Mouse (Mus musculus) neutrophil, adult 5-6 weeks (primary cell): ENCODE measurements around the gene Fli1. TPM values are rescaled to one million over a fixed set of nuclear protein-coding genes. Genes with fewer than 3 reads are reported as not detected.
A peak's percentile ranks its signal among the peaks of the same experiment; 100 is the strongest.

ENCODE experiments used
- ATAC-seq: fragments of 151-379, 151-347 bp; 2 replicates; pipeline ENCODE4 v1.8.0; 2017; ENCODE audit warnings: mild to moderate bottlenecking, moderate TSS enrichment; ENCODE audit not compliant: insufficient number of reproducible peaks, poor library complexity, low FRiP score, severe bottlenecking; ENCODE audit errors: extremely low read depth
- total RNA-seq: library from RNA; stranded (forward); fragments of 200-1000 nt; gene quantifications from 2 replicates; pipeline ENCODE4 v1.2.3, GENCODE M21; 2017

Fli1 gene
- total RNA-seq, 1 experiment from 2014 or later, result 223 TPM

DNA sequence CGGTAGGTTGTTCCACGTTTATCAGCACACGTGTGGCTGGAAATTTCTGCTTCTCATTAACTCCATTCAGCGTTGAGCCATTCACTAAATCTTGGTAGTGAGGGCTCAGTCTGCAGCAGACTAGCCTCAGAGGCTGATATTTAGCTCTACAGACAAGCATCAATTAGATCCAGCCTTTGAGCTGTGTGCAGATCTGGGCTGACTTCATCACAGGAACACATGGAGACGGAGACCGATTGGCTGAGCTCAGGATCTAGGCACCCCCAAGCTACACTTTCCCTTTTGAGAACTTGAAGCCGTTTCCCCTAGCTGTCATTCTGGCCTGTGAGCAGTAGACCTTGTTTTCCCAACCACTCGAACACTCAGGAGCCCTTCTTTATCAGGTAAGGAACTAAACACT lies 34.5 kb downstream of the Fli1 start:
- no peak for ATAC-seq

DNA sequence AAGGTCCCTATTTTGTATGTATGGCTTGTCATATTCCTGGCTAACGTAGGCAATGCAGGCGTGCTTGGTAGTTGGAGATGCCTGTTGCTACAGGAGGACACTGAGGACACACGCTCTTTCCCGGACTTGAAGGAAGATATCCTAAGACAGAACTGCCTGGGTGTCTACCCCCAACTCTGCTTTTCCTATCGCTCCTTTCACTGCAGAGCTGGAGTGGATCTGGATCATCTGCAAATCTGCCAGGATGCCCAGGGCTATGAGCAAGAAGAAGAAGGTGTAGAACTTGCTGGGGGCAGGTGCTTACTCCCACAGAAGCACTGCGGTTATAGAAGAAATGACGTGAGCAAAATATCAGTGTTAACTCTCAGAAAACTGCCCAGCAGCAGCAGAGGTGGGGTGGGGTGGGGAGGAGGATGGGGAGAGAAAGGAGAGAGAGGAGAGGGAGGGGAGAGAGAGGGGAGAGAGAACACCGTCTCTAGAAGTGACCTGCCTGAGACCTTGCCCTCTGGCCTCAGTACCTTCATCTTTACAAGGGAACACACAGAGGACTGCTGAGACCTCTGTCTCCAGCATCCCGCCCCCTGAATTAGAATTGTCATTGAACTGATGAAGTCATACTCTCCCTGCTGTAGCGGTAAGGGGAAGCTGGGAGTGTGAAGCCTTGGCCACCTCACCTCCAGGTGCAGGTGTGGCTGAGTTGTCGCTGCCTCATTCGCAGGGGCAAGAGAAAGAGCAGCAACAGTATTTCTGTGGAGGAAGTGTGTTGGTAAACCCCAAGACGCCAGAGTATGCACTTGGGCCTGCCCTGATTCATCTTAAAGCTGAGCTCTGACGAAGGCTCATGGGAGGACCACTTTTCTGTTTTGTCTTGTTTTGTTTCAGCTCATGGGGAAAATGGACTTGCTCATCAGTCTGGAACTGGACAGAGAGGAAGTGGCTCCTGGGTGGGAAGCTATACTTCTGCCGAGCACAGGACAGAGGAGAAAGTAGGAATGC lies 35.5 kb downstream of the Fli1 start:
- ATAC-seq, result peak; percentile 62

DNA sequence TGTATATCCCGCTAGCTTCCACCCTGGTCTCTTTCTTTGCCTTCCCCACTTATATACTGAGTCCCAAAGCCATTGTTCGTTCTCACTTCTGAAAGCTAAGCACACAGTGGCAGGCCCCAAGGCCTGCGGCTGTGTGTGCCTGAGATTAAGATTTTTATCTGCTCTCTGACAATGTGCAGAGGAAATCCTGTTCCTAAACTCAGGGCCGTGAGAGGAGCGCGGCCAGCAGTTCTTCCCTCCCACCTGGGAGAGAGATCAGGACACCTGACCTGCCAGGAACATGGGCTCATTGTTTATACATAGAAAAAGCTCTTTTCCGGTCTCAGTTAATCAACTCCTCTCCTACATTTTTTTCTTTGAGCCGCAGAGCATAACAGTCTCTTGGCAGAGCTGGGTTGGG lies 36.5 kb downstream of the Fli1 start:
- no peak for ATAC-seq

DNA sequence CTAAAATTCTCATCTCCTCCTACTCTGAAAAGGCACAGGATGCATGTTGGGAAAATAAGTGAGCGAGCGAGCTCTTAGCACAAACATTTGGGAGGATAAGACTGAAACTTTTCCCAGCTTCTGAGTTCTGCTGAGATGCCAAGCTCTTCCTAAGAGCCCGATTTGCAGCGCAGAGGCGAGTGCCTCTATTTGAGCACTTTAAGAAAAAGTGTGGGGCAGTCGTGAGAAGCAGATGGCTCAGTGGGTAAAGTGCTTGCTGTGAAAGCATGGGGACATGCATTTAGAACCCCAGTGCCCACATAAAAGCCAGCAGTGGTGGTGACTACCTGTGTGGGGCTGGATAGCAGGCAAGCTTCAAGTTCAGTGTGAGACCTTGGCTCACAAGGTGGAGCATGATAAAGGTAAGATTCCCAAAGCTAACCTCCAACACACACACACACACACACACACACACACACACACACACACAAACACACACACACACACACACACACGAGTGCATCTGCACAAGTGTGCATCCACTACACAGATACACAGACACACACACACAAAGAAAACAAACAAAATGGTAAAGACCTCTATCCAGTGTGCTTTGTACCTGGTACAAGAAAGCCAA lies 37.1 kb downstream of the Fli1 start:
- no peak for ATAC-seq

DNA sequence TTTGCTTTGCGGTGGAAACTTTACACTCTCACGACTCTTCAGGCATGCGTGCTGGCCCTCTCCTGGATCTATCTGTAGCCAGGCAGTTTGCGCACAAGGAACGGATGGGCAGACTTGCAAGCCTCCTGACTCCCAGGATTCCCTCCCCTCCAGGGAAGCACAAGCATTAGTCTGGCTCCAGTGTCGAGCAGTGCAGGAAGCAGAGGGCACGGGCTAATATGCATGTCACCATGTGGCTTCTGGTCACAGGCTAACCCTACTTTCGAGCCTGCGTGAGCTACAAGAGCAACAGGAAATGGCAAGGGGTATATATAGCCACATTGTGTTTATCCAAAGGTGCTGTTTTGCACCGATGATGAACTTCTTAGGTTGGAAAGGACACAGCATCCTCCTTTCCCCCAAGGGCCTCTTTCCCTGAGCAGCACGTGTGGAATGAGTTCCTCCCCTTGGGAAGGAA lies 38.6 kb downstream of the Fli1 start:
- no peak for ATAC-seq

DNA sequence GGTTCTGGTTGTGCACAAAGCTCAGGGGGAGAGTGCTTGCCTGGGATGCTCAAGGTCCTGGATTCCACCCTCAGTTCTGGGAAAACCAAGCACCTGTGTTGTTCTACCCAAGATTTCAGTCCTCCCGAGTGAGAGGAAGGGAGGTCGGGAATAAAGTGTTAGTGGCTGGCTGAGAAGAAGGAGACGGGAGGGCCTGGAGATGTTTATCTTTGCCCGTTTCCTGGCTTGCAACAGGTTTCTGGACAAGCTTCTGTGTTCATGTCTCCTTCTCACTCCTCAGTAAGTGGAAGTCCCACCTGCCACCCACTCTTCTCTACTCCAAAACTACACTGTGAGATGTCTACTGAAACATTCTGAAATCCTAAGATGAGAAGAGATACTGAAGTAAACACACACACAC lies 39.2 kb downstream of the Fli1 start:
- no peak for ATAC-seq

DNA sequence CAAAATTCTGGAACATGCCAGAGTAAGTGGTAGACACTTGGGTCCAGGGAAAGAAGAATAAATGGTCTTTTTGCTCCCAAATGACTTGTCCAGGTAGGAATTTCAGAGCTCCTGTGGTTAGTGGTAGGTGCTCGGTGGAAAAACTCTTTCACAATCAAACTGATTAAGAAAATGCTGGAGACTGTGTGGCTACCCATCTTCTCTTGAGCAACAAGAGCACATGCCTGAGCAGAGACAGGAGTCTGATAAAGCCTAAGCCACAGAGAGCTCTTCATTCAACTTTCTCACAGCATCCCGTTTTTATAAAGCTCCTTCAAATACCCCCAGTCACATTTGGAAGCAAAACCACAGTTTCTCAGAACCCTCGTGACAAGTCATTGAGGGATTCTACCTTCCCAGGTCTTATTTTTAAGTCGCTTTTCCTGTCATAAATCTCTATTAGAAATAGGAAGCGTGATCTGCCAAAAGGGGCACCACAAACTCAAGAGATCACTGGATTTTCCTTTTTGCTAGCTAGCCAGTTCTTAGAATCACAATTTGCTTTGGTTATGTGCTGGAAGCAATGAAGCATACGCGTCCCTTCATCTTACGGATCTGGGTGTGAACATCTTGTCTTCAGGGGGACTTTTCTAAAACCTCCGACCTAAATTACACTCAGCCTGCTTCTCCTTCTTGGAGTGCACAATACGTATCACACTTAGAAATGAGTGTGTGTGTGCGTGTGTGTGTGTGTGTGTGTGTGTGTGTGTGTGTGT lies 40.2 kb downstream of the Fli1 start:
- no peak for ATAC-seq

DNA sequence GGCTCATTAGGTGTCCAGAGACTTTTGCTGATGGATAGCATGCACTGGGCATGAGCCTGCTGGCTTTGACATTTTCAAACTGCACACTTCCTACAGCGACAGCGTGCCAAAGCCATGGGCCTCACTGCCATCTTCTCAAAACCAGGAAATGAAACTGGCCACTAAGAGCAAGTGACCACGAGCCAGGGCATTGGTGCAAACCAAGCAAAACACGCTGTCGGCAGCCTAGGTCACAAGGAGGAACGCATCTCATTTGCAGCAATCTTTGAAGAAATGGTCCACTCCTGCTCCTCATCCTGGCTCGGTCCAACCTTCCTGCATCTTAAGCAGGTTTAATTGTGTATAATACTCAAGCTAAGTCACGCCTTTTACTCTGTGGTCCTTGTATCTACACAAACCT lies 41.8 kb downstream of the Fli1 start:
- ATAC-seq, result peak; percentile 53

DNA sequence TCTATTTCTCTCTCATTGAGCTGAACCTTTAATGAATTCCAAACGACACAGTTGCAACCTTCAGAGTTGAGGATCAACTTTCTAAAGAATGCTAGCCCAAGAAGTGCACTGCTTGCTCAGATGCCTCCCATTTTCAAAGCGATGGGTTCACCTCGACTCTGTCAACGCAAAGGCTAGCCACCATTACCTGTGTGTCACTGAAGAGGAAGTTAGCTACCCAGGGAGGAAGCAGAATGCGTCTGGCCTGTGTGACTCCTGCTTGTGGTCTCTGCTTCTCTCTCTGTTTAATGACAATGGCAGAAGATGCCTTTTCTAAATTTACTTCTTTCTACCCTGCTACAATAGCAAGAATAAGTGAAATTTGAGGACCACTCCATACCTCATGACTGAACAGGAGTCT lies 42.6 kb downstream of the Fli1 start:
- ATAC-seq, result peak; percentile 69

DNA sequence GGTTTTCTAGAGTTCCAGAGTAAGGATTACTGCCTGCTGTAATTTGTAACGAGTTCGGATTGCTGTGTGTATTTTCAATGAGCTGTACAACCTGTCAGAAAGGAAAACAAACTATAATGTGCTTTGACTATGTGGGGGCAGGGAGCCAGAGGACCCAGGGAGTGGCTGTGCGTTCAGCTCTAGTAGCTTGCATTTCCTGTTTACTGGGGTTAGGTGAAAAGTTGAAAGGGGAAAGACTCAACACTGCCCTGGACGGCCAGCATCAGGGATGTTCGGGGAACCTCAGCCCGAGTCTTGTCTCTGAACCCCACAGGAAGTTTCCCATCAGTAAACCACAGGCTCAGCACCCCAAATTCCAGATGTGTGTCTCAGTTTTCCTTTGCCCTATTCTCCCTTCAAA lies 43.2 kb downstream of the Fli1 start:
- ATAC-seq, result peak; percentile 64

DNA sequence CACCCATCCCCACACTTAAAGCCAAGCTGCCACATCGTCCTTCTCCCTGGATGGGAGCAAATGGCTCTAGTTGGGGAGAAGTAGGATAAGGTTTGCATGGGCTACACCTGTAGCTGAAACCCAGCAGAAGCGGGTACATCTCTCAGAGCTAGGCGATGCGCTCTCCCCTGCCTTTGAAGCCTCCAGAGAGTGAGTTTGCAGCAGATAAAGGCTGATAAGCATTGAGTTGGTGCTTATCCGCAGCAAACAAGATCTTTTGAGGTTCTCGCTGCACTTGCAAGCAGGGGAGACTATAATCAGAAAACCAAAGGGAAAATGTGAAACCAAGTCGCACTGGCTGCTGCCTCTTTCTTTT lies 47.0 kb downstream of the Fli1 start:
- no peak for ATAC-seq

DNA sequence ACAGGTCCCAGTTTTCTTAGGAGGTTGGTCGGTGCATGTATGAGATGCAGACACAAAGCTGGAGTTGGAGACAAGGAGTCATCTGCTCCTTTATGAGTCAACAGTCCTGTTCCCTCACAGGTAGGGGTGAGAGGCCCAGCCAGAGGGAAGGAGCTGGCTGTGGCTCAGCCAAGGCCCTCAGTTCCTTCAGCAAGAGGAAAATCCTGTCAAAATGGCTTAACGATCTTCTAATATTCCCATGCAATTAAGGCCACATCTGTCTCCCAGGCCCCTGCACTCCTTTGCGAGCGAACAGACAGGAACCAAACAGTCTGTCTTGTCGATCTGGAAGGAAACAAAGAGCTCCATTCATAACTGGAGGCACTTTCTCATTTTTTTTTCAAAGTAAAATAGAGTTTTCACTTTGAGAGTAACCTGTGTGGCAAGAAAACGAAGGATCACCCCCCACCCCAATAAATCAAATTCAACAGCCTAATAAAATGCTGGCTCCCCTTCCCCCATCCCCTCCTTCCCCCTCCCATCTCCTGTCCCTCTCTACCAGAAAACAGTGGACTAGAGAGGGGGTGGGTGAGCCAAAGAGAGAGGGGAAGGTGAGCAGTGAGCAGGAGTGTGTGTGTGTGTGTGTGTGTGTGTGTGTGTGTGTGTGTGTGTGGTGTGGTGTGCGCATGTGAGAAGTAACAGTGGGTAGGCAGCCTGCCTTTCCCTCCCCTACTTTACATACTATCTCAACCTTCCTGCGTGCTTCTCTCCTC lies 47.6 kb downstream of the Fli1 start:
- 0 out of 2 replicates have a peak, but pooled peaks have one; percentile 18 for ATAC-seq

DNA sequence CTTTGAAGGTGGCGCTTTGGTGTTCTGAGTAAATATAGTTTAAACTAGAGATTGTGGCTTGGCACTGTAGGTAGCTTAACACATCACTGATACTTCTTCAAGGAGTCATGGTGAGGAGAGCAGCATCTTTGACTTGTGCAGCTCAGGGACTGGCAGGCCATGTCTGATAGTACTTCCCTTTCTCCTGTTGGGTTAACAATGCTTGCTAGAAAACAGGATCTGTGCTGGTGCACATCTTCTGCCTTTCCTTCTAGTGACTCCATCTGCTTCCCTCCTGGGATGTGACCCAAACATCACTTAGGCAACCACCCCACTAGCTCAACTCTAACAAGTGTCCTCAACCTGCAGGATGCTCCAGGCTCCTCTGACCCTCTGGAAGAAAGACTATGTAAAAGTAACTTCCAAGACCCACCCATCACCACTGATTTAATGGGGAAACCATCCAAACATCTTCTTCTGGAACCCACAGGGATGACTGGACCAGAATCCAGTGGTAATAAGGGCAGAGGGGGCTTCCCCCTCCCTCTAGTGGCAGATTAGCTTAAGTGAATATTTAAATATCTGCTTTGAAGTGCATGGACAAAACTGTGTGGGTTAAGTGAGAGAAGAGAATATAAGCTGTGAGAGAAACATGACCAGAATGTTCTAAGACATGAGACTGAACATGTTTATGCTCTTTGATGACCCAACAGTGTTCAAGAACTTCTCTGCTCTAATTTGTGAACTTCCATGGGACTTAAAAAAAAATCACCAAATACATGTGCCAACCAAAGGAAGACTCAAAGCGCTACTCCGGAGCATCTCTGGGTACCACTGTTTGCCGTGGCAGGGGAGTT lies 48.9 kb downstream of the Fli1 start:
- peak; percentile 22; the same call in 1 of the 2 replicates for ATAC-seq

DNA sequence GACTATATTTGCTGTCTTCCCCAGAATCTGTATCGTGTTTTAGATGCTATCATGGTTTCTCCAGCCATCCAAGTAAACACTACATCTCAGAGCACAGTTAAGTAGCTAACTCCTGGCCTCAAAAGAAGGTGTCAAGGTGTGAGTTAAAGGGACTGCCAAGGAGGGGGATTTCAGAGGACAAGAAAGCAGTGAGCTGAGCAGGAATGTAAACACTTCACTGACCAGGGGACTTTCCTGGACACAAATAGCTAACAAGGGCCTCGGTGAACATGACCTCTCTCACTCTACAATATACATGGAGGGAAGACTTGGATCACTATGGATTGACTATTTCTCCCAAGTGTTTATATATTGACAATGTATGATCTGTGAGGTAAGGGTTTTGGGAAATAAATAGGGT lies 49.9 kb downstream of the Fli1 start:
- no peak for ATAC-seq

DNA sequence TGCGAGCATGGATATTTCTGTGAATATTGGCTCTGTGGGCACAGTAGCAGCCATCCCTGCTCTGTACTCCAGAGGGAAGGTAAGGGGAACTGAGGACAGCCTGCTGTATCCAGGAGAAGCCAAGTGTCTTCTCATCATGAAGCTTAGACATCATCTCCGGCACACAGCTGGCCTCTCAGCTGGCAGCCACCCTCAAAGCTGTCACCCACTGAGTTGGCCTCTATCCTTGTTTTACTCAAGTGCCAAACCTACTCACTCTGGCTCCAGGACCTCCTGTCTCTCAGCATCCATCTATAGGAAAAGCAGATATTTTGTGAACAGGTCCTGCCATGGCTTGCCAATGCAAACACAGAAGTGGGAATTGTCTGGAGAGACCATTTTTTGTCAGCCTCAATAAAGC lies 51.2 kb downstream of the Fli1 start:
- no peak for ATAC-seq

DNA sequence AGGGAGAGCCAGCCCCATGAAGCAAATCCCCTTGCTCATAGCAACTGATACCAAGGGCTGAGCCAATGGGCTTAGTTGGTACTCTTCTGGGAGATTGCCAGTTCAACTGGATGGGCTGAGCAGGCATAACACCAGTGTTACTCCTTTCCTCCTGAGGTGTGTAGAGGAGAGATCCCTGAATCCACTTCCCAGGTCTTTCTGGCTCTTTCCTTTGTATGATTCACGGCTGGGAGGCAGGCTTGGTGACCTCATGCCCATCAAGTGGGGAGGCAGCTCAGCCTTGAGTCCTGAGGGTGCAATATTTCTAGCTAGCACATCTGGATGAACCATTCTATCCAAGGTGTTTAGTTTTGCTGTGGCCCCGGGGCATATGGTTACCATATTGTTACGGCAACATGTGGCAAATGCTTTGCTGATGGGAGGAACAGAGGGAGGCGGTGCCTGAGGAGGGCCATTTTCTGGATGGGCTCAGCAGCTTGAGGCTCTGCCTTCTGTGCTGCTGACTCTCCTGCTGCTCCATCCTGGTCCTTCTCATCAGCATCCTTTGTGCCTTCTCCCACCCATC lies 52.8 kb downstream of the Fli1 start:
- ATAC-seq, result no peak

DNA sequence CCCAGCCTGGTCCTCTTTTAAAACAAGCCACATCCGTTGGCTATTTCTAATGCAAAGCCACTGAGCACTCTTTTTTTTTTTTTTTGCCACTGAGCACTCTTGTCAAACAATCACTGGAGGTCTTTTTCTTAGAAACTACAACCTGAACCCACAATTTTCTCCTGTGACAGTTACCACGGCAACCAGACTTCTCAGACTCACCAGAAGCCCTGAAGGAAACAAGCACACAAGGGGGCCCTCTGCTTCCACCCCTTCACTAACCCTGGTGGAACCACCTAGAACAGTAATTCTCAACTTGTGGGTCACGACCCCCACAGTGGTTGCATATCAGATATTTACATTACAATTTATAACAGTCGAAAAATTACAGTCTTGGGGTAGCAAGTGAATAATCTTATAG lies 53.3 kb downstream of the Fli1 start:
- ATAC-seq, result no peak

DNA sequence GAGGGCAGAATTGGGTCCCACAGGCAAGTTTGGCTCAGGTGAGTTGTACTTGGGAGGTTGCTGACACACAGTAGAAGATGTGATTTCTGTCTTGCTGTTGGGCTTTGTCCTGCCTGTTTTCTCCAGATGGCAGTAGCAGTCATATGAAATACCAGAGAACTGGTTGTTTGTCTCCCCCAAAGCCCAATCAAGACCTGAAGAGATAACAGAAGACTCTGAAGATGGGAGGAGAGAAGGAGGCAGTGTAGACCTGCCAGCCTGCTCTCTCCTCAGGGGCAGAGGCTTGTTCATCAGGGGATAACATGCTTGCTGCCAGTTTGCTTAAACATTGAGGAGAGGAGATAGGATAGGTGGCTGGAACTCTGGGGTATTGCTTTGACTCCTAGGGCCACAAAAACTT lies 54.0 kb downstream of the Fli1 start:
- ATAC-seq, result no peak
